Mouse (Mus musculus) neural tube, embryonic 15.5 days (tissue): ENCODE results near the gene Edc3. TPM values are rescaled to one million over a fixed set of nuclear protein-coding genes. Genes with fewer than 3 reads are reported as not detected.
A peak's percentile ranks its signal among the peaks of the same experiment; 100 is the strongest.

Experiments
- ATAC-seq: fragments of 200-750 bp; cut with Nextera tagmentation; 2 replicates; pipeline ENCODE4 v1.8.0; 2017; ENCODE audit warnings: mild to moderate bottlenecking, moderate TSS enrichment, moderate library complexity; ENCODE audit not compliant: low FRiP score
- H3K27ac ChIP-seq: fragments of 300-500 bp; sonication (generic); replicated peaks from 2 replicates; pipeline ENCODE4 v1.5.1; 2015; ENCODE audit warnings: mild to moderate bottlenecking, inconsistent platforms
- H3K27me3 ChIP-seq: fragments of 300-500 bp; sonication (generic); replicated peaks from 2 replicates; pipeline ENCODE4 v1.6.1; 2015; ENCODE audit warnings: inconsistent platforms
- H3K36me3 ChIP-seq: fragments of 300-500 bp; sonication (generic); 2 replicates; pipeline ENCODE4 v1.6.1; 2015; ENCODE audit warnings: inconsistent platforms
- H3K4me1 ChIP-seq: fragments of 300-500 bp; sonication (generic); 2 replicates; pipeline ENCODE4 v1.6.1; 2015; ENCODE audit warnings: inconsistent platforms
- H3K4me2 ChIP-seq: fragments of 300-500 bp; sonication (generic); 2 replicates; pipeline ENCODE4 v1.6.1; 2015; ENCODE audit warnings: inconsistent platforms, mild to moderate bottlenecking, moderate library complexity
- H3K4me3 ChIP-seq: fragments of 300-500 bp; sonication (generic); replicated peaks from 2 replicates; pipeline ENCODE4 v1.5.1; 2015; ENCODE audit warnings: mild to moderate bottlenecking, inconsistent platforms
- H3K9ac ChIP-seq: fragments of 300-500 bp; sonication (generic); replicated peaks from 2 replicates; pipeline ENCODE4 v1.6.1; 2015; ENCODE audit warnings: mild to moderate bottlenecking, inconsistent platforms
- H3K9me3 ChIP-seq: fragments of 300-500 bp; sonication (generic); replicated peaks from 2 replicates; pipeline ENCODE4 v1.6.1; 2016; ENCODE audit warnings: inconsistent platforms
- WGBS: fragments of 180-500 bp; shearing (Covaris S2); methylation state at CpG from one replicate; pipeline ENCODE4 v1.1.7; 2015; ENCODE audit warnings: mixed read lengths; 5-methylcytosine and 5-hydroxymethylcytosine counted together
- polyA plus RNA-seq: library from polyadenylated mRNA; unstranded; fragments of >200 nt; fragmentation: Nextera tagmentation; extraction: Ambion mirVana; gene quantifications from 2 replicates; pipeline ENCODE4 v1.2.1, GENCODE M21; 2015

Edc3 gene
- polyA plus RNA-seq, 1 experiment from 2014 or later: 27.6 TPM

DNA sequence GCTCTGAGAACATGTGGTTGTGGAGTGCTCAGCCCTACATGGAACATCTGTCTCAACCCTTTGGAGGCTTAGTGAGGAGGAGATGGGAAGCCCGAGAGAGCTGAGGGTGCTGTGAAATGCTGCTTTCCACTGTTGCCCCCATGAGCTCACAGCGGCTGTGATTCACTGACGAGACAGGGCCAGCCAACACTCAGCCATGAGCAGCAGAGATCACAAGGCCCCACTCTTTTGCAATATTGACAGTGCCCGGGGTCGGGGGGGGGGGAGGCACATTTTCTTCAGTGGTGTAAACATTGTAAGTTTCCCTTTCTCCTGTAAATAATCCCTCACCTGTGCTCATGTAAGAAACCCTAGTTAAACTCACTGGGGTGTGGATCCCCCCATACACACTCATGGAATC lies 36.8 kb upstream of the Edc3 start:
- ATAC-seq: no peak
- Histone ChIP-seq H3K4me3 (no peak overlapping the region), H3K27ac (no peak overlapping the region), H3K9me3 (no peaks in the 10 kb centered on the region), H3K27me3 (no peaks in the 10 kb centered on the region), H3K36me3 (no peaks in the 10 kb centered on the region), H3K4me1 (no peaks in the 10 kb centered on the region), H3K9ac (no peak overlapping the region), H3K4me2 (no peak overlapping the region)
- WGBS: 86% methylated on average over 5 of the region's 5 CpGs

- Histone ChIP-seq H3K27ac (no peak overlapping the region), H3K4me2 (no peak overlapping the region), H3K4me1 (no peaks in the 10 kb centered on the region), H3K27me3 (no peaks in the 10 kb centered on the region), H3K36me3 (no peaks in the 10 kb centered on the region), H3K9me3 (no peaks in the 10 kb centered on the region), H3K4me3 (no peak overlapping the region), H3K9ac (no peak overlapping the region)
- no peak for ATAC-seq
- 90% methylated on average over 10 of the region's 10 CpGs for WGBS
These were observed 26.9 kb upstream of the Edc3 start for GRCm38 (mm10) chr9:57681411-57681810.

- H3K9ac ChIP-seq: no peak within 1 kb of the TSS
- no peaks in the 10 kb centered on the region for H3K9me3 ChIP-seq
- no peak for ATAC-seq
- no peak within 1 kb of the TSS for H3K4me2 ChIP-seq
- no peak within 1 kb of the TSS for H3K27ac ChIP-seq
- no peaks in the 10 kb centered on the region for H3K4me1 ChIP-seq
- WGBS: 80% methylated on average over 5 of the region's 5 CpGs
- no peaks in the 10 kb centered on the region for H3K36me3 ChIP-seq
- no peaks in the 10 kb centered on the region for H3K27me3 ChIP-seq
- no peak within 1 kb of the TSS for H3K4me3 ChIP-seq
These were observed 24.8 kb upstream of the Edc3 start, which contains the start of gene Cyp1a2 for GRCm38 (mm10) chr9:57683520-57683919. TSS of gene Cyp1a2 (minus strand) at chr9:57683703.

- no peaks in the 10 kb centered on the region for H3K36me3 ChIP-seq
- H3K27ac ChIP-seq: no peak overlapping the region
- no peaks in the 10 kb centered on the region for H3K4me1 ChIP-seq
- 88% methylated on average over 5 of the region's 5 CpGs for WGBS
- H3K27me3 ChIP-seq: peaks cover 3% of the 10 kb centered on the region; the same call in 1 of the 2 replicates
- H3K4me2 ChIP-seq: no peak overlapping the region
- H3K9ac ChIP-seq: no peak overlapping the region
- no peaks in the 10 kb centered on the region for H3K9me3 ChIP-seq
- ATAC-seq: no peak
- H3K4me3 ChIP-seq: no peak overlapping the region
These were observed 22.3 kb upstream of the Edc3 start for GRCm38 (mm10) chr9:57686011-57686410.

- no peak within 1 kb of the TSS for H3K4me3 ChIP-seq
- H3K4me2 ChIP-seq: no peak within 1 kb of the TSS
- no peak for ATAC-seq
- no peaks in the 10 kb centered on the region for H3K4me1 ChIP-seq
- 94% methylated on average over 2 of the region's 2 CpGs for WGBS
- H3K27me3 ChIP-seq: peaks cover 7% of the 10 kb centered on the region
- no peak within 1 kb of the TSS for H3K9ac ChIP-seq
- H3K36me3 ChIP-seq: no peaks in the 10 kb centered on the region
- H3K27ac ChIP-seq: no peak within 1 kb of the TSS
- H3K9me3 ChIP-seq: no peaks in the 10 kb centered on the region
These were observed 20.6 kb upstream of the Edc3 start, which contains the start of gene Cyp1a1 for GRCm38 (mm10) chr9:57687751-57688150. TSS of gene Cyp1a1 (plus strand) at chr9:57687928.

GRCm38 (mm10) chr9:57688158-57688557 lies 20.2 kb upstream of the Edc3 start:
- Histone ChIP-seq H3K9me3 (no peaks in the 10 kb centered on the region), H3K27ac (no peak overlapping the region), H3K36me3 (no peaks in the 10 kb centered on the region), H3K4me1 (no peaks in the 10 kb centered on the region), H3K9ac (no peak overlapping the region), H3K27me3 (peaks cover 7% of the 10 kb centered on the region), H3K4me2 (no peak overlapping the region), H3K4me3 (no peak overlapping the region)
- 58% methylated on average over 2 of the region's 2 CpGs for WGBS
- ATAC-seq: no peak

GRCm38 (mm10) chr9:57688606-57689005 lies 19.7 kb upstream of the Edc3 start:
- Histone ChIP-seq H3K4me2 (no peak overlapping the region), H3K36me3 (no peaks in the 10 kb centered on the region), H3K9me3 (no peaks in the 10 kb centered on the region), H3K4me1 (no peaks in the 10 kb centered on the region), H3K27ac (no peak overlapping the region), H3K9ac (no peak overlapping the region), H3K4me3 (no peak overlapping the region), H3K27me3 (peaks cover 7% of the 10 kb centered on the region)
- ATAC-seq: no peak
- 94% methylated on average over 2 of the region's 2 CpGs for WGBS

- Histone ChIP-seq H3K4me1 (peaks cover 17% of the 10 kb centered on the region), H3K9ac (no peak overlapping the region), H3K4me2 (no peak overlapping the region), H3K36me3 (no peaks in the 10 kb centered on the region), H3K4me3 (no peak overlapping the region), H3K27ac (no peak overlapping the region), H3K27me3 (peaks cover 40% of the 10 kb centered on the region), H3K9me3 (no peaks in the 10 kb centered on the region)
- ATAC-seq: no peak
- 90% methylated on average over 2 of the region's 2 CpGs for WGBS
These were observed 14.2 kb upstream of the Edc3 start for GRCm38 (mm10) chr9:57694108-57694507.

DNA sequence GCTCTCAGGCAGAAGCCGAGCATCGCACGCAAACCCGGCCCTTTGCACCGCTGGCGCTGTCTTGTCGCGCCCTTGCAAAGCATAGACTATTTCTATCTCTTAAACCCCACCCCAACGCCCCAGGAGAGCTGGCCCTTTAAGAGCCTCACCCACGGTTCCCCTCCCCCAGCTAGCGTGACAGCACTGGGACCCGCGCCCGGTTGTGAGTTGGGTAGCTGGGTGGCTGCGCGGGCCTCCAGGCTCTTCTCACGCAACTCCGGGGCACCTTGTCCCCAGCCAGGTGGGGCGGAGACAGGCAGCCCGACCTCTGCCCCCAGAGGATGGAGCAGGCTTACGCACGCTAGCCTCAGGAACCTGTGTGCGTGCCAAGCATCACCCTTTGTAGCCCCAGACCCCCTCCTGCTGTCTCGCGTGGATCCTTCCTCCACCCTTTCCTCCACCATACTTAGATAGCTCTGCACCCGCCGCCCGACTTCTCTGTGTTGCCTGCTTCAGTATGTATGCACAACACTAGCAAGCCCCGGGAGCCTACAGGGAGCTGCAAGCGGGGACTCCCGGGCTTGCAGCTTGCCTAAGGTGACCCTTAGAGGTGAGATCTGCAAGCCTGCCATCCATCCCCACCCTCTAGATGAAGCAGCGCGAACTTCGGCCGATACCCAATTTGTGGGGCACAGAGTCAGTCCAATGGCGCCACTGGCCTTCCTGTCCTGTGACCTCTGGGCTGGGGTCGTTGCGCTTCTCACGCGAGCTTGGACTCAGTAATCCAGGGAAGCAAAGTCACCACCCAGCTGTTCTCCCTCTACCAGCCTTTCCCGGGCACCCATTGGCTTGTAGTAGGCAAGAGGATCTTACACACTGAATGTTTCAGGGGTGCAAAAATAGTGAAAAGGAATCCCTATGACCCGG lies 11.7 kb upstream of the Edc3 start:
- Histone ChIP-seq H3K4me3 (peak overlapping the region; percentile 50), H3K9ac (peak overlapping the region; percentile 59), H3K27me3 (peaks cover 37% of the 10 kb centered on the region), H3K4me1 (peaks cover 17% of the 10 kb centered on the region), H3K4me2 (peak overlapping the region; percentile 97), H3K36me3 (no peaks in the 10 kb centered on the region), H3K9me3 (no peaks in the 10 kb centered on the region), H3K27ac (no peak overlapping the region)
- 2% methylated on average over 42 of the region's 42 CpGs for WGBS
- peak; percentile 87 for ATAC-seq

- H3K4me1 ChIP-seq: peaks cover 17% of the 10 kb centered on the region
- no peak overlapping the region; the same call in 1 of the 2 replicates for H3K4me3 ChIP-seq
- no peak for ATAC-seq
- no peaks in the 10 kb centered on the region for H3K36me3 ChIP-seq
- no peak overlapping the region for H3K4me2 ChIP-seq
- WGBS: 21% methylated on average over 4 of the region's 4 CpGs
- no peaks in the 10 kb centered on the region for H3K9me3 ChIP-seq
- H3K27ac ChIP-seq: no peak overlapping the region
- peaks cover 36% of the 10 kb centered on the region for H3K27me3 ChIP-seq
- H3K9ac ChIP-seq: no peak overlapping the region
These were observed 11.0 kb upstream of the Edc3 start for GRCm38 (mm10) chr9:57697380-57697779.

- peaks cover 17% of the 10 kb centered on the region for H3K4me1 ChIP-seq
- 83% methylated on average over 1 of the region's 1 CpGs for WGBS
These were observed 9.7 kb upstream of the Edc3 start for GRCm38 (mm10) chr9:57698466-57699150.

GRCm38 (mm10) chr9:57706496-57706895 lies 1.8 kb upstream of the Edc3 start:
- ATAC-seq: no peak
- H3K9ac ChIP-seq: no peak overlapping the region

More at GRCm38 (mm10) chr9:57698466-57699150, 9.7 kb upstream of the Edc3 start:
- H3K36me3 ChIP-seq: no peaks in the 10 kb centered on the region
- H3K9ac ChIP-seq: no peak overlapping the region
- no peak overlapping the region for H3K27ac ChIP-seq
- H3K9me3 ChIP-seq: no peaks in the 10 kb centered on the region
- no peak overlapping the region for H3K4me3 ChIP-seq
- H3K27me3 ChIP-seq: peaks cover 33% of the 10 kb centered on the region
- H3K4me2 ChIP-seq: no peak overlapping the region
- ATAC-seq: no peak

More at GRCm38 (mm10) chr9:57706496-57706895, 1.8 kb upstream of the Edc3 start:
- Histone ChIP-seq H3K9me3 (no peaks in the 10 kb centered on the region), H3K4me3 (no peak overlapping the region), H3K27ac (no peak overlapping the region), H3K4me1 (peaks cover 28% of the 10 kb centered on the region), H3K4me2 (no peak overlapping the region), H3K27me3 (no peaks in the 10 kb centered on the region), H3K36me3 (no peaks in the 10 kb centered on the region)
- WGBS: 89% methylated on average over 3 of the region's 3 CpGs
